Mouse (Mus musculus) kidney, adult 11 months (tissue): ENCODE data around the gene Jdp2.
A peak's percentile ranks its signal among the peaks of the same experiment; 100 is the strongest.

Experiments
- DNase-seq: peaks from one replicate; pipeline ENCODE4 v3.0.0; 2022

Gene Jdp2

GRCm38 (mm10) chr12:85598611-85599477 lies at the start of gene Jdp2:
Gene Jdp2, plus strand, starts transcription at chr12:85599027.
- peak; percentile 87 for DNase-seq

GRCm38 (mm10) chr12:85549661-85550060 lies 49.2 kb upstream of the Jdp2 start:
- no peak for DNase-seq

GRCm38 (mm10) chr12:85550435-85550834 lies 48.4 kb upstream of the Jdp2 start:
- DNase-seq: no peak

GRCm38 (mm10) chr12:85559299-85559698 lies 39.5 kb upstream of the Jdp2 start:
- DNase-seq: no peak

GRCm38 (mm10) chr12:85565441-85565840 lies 33.4 kb upstream of the Jdp2 start:
- DNase-seq: no peak

- DNase-seq: no peak
These were observed 30.5 kb upstream of the Jdp2 start for GRCm38 (mm10) chr12:85568298-85568697.

GRCm38 (mm10) chr12:85569393-85570157 lies 29.3 kb upstream of the Jdp2 start:
- no peak for DNase-seq

GRCm38 (mm10) chr12:85570158-85570540 lies 28.7 kb upstream of the Jdp2 start:
- DNase-seq: no peak

- DNase-seq: no peak
These were observed 27.5 kb upstream of the Jdp2 start for GRCm38 (mm10) chr12:85571312-85571711.

GRCm38 (mm10) chr12:85572047-85572475 lies 26.8 kb upstream of the Jdp2 start:
- peak; percentile 31 for DNase-seq

- no peak for DNase-seq
These were observed 23.9 kb upstream of the Jdp2 start for GRCm38 (mm10) chr12:85574806-85575495.

- DNase-seq: no peak
These were observed 23.4 kb upstream of the Jdp2 start for GRCm38 (mm10) chr12:85575496-85575840.

GRCm38 (mm10) chr12:85581261-85582066 lies 17.4 kb upstream of the Jdp2 start:
- DNase-seq: no peak

GRCm38 (mm10) chr12:85582067-85582316 lies 16.8 kb upstream of the Jdp2 start:
- no peak for DNase-seq

- DNase-seq: no peak
These were observed 13.0 kb upstream of the Jdp2 start for GRCm38 (mm10) chr12:85585761-85586258.

GRCm38 (mm10) chr12:85589870-85590382 lies 8.9 kb upstream of the Jdp2 start:
- no peak for DNase-seq

GRCm38 (mm10) chr12:85592943-85593342 lies 5.9 kb upstream of the Jdp2 start:
- DNase-seq: no peak

GRCm38 (mm10) chr12:85594390-85594789 lies 4.4 kb upstream of the Jdp2 start:
- no peak for DNase-seq

- no peak for DNase-seq
These were observed 774 bp upstream of the Jdp2 start for GRCm38 (mm10) chr12:85598053-85598452.

- no peak for DNase-seq
These were observed 788 bp downstream of the Jdp2 start for GRCm38 (mm10) chr12:85599478-85600152.

- no peak for DNase-seq
These were observed 1.8 kb downstream of the Jdp2 start for GRCm38 (mm10) chr12:85600637-85601036.

GRCm38 (mm10) chr12:85601531-85601930 lies 2.7 kb downstream of the Jdp2 start:
- no peak for DNase-seq
